Mouse (Mus musculus): ENCODE results near the gene Mcl1.
"Not testable (repeated sequence)": the region's sequence is repeated elsewhere in the genome, so short reads cannot be mapped to it uniquely, and the experiment has no call there.

The Mcl1 gene

GRCm38 (mm10) chr3:95650276-95651032, 8.1 kb upstream of the Mcl1 start:
- no peak for DNase-seq (ENCODE audit: low spot score in 2 of 2)

GRCm38 (mm10) chr3:95651033-95651373, 7.6 kb upstream of the Mcl1 start:
- no peak for DNase-seq (ENCODE audit: low spot score in 2 of 2)

GRCm38 (mm10) chr3:95651391-95652203, 7.0 kb upstream of the Mcl1 start:
- no peak for DNase-seq (ENCODE audit: low spot score in 2 of 2)

GRCm38 (mm10) chr3:95652204-95652811, 6.3 kb upstream of the Mcl1 start:
- no peak for DNase-seq (ENCODE audit: low spot score in 2 of 2)

GRCm38 (mm10) chr3:95652871-95653270, 5.7 kb upstream of the Mcl1 start:
- no peak for DNase-seq (ENCODE audit: low spot score in 2 of 2)

GRCm38 (mm10) chr3:95653473-95654034, 5.0 kb upstream of the Mcl1 start:
- peak in 1 of 2 experiments; percentile 67 for DNase-seq (ENCODE audit: low spot score in 2 of 2)

- DNase-seq (ENCODE audit: low spot score in 2 of 2), result not testable (repeated sequence)
Measured at GRCm38 (mm10) chr3:95654371-95654770, 4.2 kb upstream of the Mcl1 start.

- no peak for DNase-seq (ENCODE audit: low spot score in 2 of 2)
Measured at GRCm38 (mm10) chr3:95655437-95655836, 3.2 kb upstream of the Mcl1 start.

GRCm38 (mm10) chr3:95657108-95657507, 1.5 kb upstream of the Mcl1 start:
- DNase-seq (ENCODE audit: low spot score in 2 of 2), result no peak

- no peak for DNase-seq (ENCODE audit: low spot score in 2 of 2)
Measured at GRCm38 (mm10) chr3:95657711-95658110, 877 bp upstream of the Mcl1 start.

- DNase-seq (ENCODE audit: low spot score in 2 of 2), result peak; percentile 77
Measured at GRCm38 (mm10) chr3:95658868-95659712, 502 bp downstream of the Mcl1 start.

- no peak for DNase-seq (ENCODE audit: low spot score in 2 of 2)
Measured at GRCm38 (mm10) chr3:95659948-95660347, 1.4 kb downstream of the Mcl1 start.

- no peak for DNase-seq (ENCODE audit: low spot score in 2 of 2)
Measured at GRCm38 (mm10) chr3:95660788-95661478, 2.3 kb downstream of the Mcl1 start.

GRCm38 (mm10) chr3:95661945-95662715, 3.5 kb downstream of the Mcl1 start:
- DNase-seq (ENCODE audit: low spot score in 2 of 2), result no peak

- DNase-seq (ENCODE audit: low spot score in 2 of 2), result no peak
Measured at GRCm38 (mm10) chr3:95662724-95663449, 4.3 kb downstream of the Mcl1 start.

GRCm38 (mm10) chr3:95663486-95663885, 4.9 kb downstream of the Mcl1 start:
- DNase-seq (ENCODE audit: low spot score in 2 of 2), result no peak

GRCm38 (mm10) chr3:95663969-95664608, 5.5 kb downstream of the Mcl1 start:
- no peak for DNase-seq (ENCODE audit: low spot score in 2 of 2)

GRCm38 (mm10) chr3:95664940-95665352, 6.4 kb downstream of the Mcl1 start:
- no peak for DNase-seq (ENCODE audit: low spot score in 2 of 2)

Measured in right cerebral cortex, postnatal 10 days (tissue).